Mouse (Mus musculus): ENCODE results near the gene Fxyd4. TPM values are rescaled to one million over a fixed set of nuclear protein-coding genes. Genes with fewer than 3 reads are reported as not detected.

The Fxyd4 gene
- polyA plus RNA-seq, 1 experiment from 2014 or later = 81.2 TPM

- Histone ChIP-seq H3K36me3 (peaks cover 17% of the 10 kb centered on the region), H3K9me3 (replicated peaks) (no peaks in the 10 kb centered on the region), H3K4me3 (replicated peaks) (no peak overlapping the region), H3K4me1 (no peaks in the 10 kb centered on the region), H3K4me2 (no peak overlapping the region), H3K27me3 (no peaks in the 10 kb centered on the region), H3K9ac (no peak overlapping the region), H3K27ac (no peak overlapping the region)
- 84% methylated on average over 6 of the region's 6 CpGs for WGBS
- no peak for ATAC-seq (replicated peaks; ENCODE audit: low FRiP score)
These were observed 3.2 kb downstream of the Fxyd4 start for GRCm38 (mm10) chr6:117934301-117934700.

- no peaks in the 10 kb centered on the region for H3K27me3 ChIP-seq
- 48% methylated on average over 11 of the region's 11 CpGs for WGBS
- H3K4me2 ChIP-seq = no peak overlapping the region
- no peaks in the 10 kb centered on the region for H3K4me1 ChIP-seq
- peaks cover 32% of the 10 kb centered on the region for H3K36me3 ChIP-seq
- no peak for ATAC-seq (replicated peaks; ENCODE audit: low FRiP score)
- no peaks in the 10 kb centered on the region for H3K9me3 ChIP-seq (replicated peaks)
- H3K4me3 ChIP-seq (replicated peaks) = no peak overlapping the region
- no peak overlapping the region for H3K9ac ChIP-seq
- no peak overlapping the region for H3K27ac ChIP-seq
These were observed 5.0 kb downstream of the Fxyd4 start for GRCm38 (mm10) chr6:117932325-117933051.

DNA sequence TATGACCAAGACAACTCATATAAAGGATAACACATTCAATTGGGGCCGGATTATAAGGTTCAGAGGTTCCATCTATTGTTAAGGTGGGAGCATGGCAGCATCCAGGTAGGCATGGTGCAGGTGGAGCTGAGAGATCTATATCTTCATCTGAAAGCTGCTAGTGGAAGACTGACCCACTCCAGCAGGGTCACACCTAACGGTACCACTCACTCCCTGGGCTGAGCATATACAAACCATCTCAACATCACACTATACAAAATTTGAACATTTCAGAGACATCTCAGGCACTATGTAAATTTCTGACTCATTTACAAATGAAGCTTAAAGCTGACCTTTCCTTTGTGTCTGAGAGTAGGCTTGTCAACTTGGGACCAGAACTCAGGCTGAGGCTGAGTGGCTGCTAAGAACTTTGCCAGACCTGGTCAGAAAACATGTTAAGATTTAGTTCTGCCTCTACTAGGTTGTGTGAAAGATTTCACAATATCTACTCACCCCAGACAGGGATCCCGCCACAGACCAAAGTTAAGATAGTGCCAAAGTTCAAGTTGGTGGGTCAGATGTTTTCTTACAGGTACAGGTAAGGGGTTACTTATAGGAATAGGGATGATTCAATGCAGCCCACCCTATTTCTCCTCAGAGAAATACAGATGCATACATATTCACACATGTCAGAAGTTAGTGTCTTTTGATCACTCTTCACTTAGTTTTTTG, 7.4 kb downstream of the Fxyd4 start:
- WGBS = 92% methylated on average over 3 of the region's 3 CpGs
- no peak overlapping the region for H3K9ac ChIP-seq
- H3K27me3 ChIP-seq = no peaks in the 10 kb centered on the region
- no peaks in the 10 kb centered on the region for H3K9me3 ChIP-seq (replicated peaks)
- no peak for ATAC-seq (replicated peaks; ENCODE audit: low FRiP score)
- no peaks in the 10 kb centered on the region for H3K4me1 ChIP-seq
- no peak overlapping the region for H3K27ac ChIP-seq
- no peak overlapping the region for H3K4me2 ChIP-seq
- peaks cover 53% of the 10 kb centered on the region for H3K36me3 ChIP-seq
- no peak overlapping the region for H3K4me3 ChIP-seq (replicated peaks)

GRCm38 (mm10) chr6:117928746-117929145, 8.7 kb downstream of the Fxyd4 start:
- no peak overlapping the region; the same call in 1 of the 2 replicates for H3K27ac ChIP-seq
- no peak overlapping the region for H3K4me2 ChIP-seq
- 80% methylated on average over 5 of the region's 5 CpGs for WGBS

DNA sequence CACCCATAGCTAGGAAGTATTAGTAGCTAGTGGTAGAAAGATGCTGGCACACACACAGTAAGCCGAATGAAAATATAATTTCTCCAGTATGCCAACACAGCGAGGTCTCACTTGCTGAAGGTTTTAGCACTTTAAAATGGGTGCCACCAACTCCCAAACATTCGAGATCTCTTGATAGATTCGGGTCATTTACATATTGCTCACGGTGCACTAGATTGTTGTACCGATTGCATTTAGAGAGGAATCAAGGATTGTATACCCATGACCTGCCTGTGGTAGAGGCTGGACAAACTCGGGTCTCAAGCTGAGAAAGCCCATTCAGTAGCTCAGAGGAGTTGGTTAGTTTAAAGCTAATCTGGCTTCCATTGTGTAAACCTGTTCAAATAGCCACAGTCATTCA, 9.5 kb downstream of the Fxyd4 start:
- Histone ChIP-seq H3K4me3 (replicated peaks) (no peak overlapping the region), H3K36me3 (peaks cover 59% of the 10 kb centered on the region), H3K27me3 (no peaks in the 10 kb centered on the region), H3K27ac (no peak overlapping the region; the same call in 1 of the 2 replicates), H3K9ac (no peak overlapping the region), H3K4me2 (no peak overlapping the region), H3K9me3 (replicated peaks) (no peaks in the 10 kb centered on the region), H3K4me1 (no peaks in the 10 kb centered on the region)
- no peak for ATAC-seq (replicated peaks; ENCODE audit: low FRiP score)
- WGBS = 78% methylated on average over 7 of the region's 7 CpGs

More at GRCm38 (mm10) chr6:117928746-117929145, 8.7 kb downstream of the Fxyd4 start:
- Histone ChIP-seq H3K9me3 (replicated peaks) (no peaks in the 10 kb centered on the region), H3K36me3 (peaks cover 53% of the 10 kb centered on the region), H3K27me3 (no peaks in the 10 kb centered on the region), H3K4me3 (replicated peaks) (no peak overlapping the region), H3K9ac (no peak overlapping the region), H3K4me1 (no peaks in the 10 kb centered on the region)
- no peak for ATAC-seq (replicated peaks; ENCODE audit: low FRiP score)

GRCm38 (mm10) chr6:117926871-117927491, 10.5 kb downstream of the Fxyd4 start:
- ATAC-seq (replicated peaks; ENCODE audit: low FRiP score) = no peak
- WGBS = 72% methylated on average over 4 of the region's 4 CpGs
- Histone ChIP-seq H3K27me3 (no peaks in the 10 kb centered on the region), H3K4me2 (no peak overlapping the region), H3K27ac (no peak overlapping the region), H3K36me3 (peaks cover 66% of the 10 kb centered on the region), H3K9ac (no peak overlapping the region), H3K4me1 (no peaks in the 10 kb centered on the region), H3K4me3 (replicated peaks) (no peak overlapping the region), H3K9me3 (replicated peaks) (no peaks in the 10 kb centered on the region)

GRCm38 (mm10) chr6:117922041-117922440, 15.5 kb downstream of the Fxyd4 start:
- Histone ChIP-seq H3K27ac (no peak overlapping the region), H3K4me3 (replicated peaks) (no peak overlapping the region), H3K27me3 (no peaks in the 10 kb centered on the region), H3K36me3 (peaks cover 56% of the 10 kb centered on the region), H3K4me2 (no peak overlapping the region), H3K9me3 (replicated peaks) (no peaks in the 10 kb centered on the region), H3K4me1 (peaks cover 34% of the 10 kb centered on the region), H3K9ac (no peak overlapping the region)
- no peak for ATAC-seq (replicated peaks; ENCODE audit: low FRiP score)
- 87% methylated on average over 3 of the region's 3 CpGs for WGBS

- peaks cover 45% of the 10 kb centered on the region for H3K36me3 ChIP-seq
- H3K27ac ChIP-seq = no peak overlapping the region
- peak overlapping the region; percentile 8; the same call in 1 of the 2 replicates for H3K4me2 ChIP-seq
- H3K4me1 ChIP-seq = peaks cover 38% of the 10 kb centered on the region
- no peaks in the 10 kb centered on the region for H3K27me3 ChIP-seq
- WGBS = 45% methylated on average over 3 of the region's 3 CpGs
- no peaks in the 10 kb centered on the region for H3K9me3 ChIP-seq (replicated peaks)
- H3K4me3 ChIP-seq (replicated peaks) = no peak overlapping the region
- ATAC-seq (replicated peaks; ENCODE audit: low FRiP score) = no peak
- no peak overlapping the region for H3K9ac ChIP-seq
These were observed 16.5 kb downstream of the Fxyd4 start for GRCm38 (mm10) chr6:117920659-117921640.

GRCm38 (mm10) chr6:117918043-117918442, 19.4 kb downstream of the Fxyd4 start:
- H3K4me3 ChIP-seq (replicated peaks) = peak overlapping the region; percentile 68
- 12% methylated on average over 5 of the region's 5 CpGs for WGBS
- no peak for ATAC-seq (replicated peaks; ENCODE audit: low FRiP score)
- peak overlapping the region; percentile 99 for H3K27ac ChIP-seq
- peak overlapping the region; percentile 79 for H3K4me2 ChIP-seq
- no peaks in the 10 kb centered on the region for H3K9me3 ChIP-seq (replicated peaks)
- peaks cover 34% of the 10 kb centered on the region for H3K36me3 ChIP-seq
- peaks cover 50% of the 10 kb centered on the region for H3K4me1 ChIP-seq
- H3K9ac ChIP-seq = peak overlapping the region; percentile 73
- H3K27me3 ChIP-seq = no peaks in the 10 kb centered on the region

GRCm38 (mm10) chr6:117917576-117917975, 19.9 kb downstream of the Fxyd4 start:
- Histone ChIP-seq H3K4me1 (peaks cover 50% of the 10 kb centered on the region), H3K9me3 (replicated peaks) (no peaks in the 10 kb centered on the region), H3K9ac (peak overlapping the region; percentile 73), H3K27ac (peak overlapping the region; percentile 99), H3K4me3 (replicated peaks) (peak overlapping the region; percentile 68), H3K27me3 (no peaks in the 10 kb centered on the region), H3K4me2 (peak overlapping the region; percentile 79), H3K36me3 (peaks cover 31% of the 10 kb centered on the region)
- peak; percentile 67 for ATAC-seq (replicated peaks; ENCODE audit: low FRiP score)
- under 1% methylated on average over 21 of the region's 21 CpGs for WGBS

- WGBS = under 1% methylated on average over 62 of the region's 62 CpGs
- peak; percentile 95 for ATAC-seq (replicated peaks; ENCODE audit: low FRiP score)
- peaks cover 52% of the 10 kb centered on the region for H3K4me1 ChIP-seq
- H3K9ac ChIP-seq = peak overlapping the region; percentile 73
- H3K27ac ChIP-seq = peak overlapping the region; percentile 99
- peak overlapping the region; percentile 68 for H3K4me3 ChIP-seq (replicated peaks)
- H3K4me2 ChIP-seq = peak overlapping the region; percentile 79
- H3K27me3 ChIP-seq = no peaks in the 10 kb centered on the region
- no peaks in the 10 kb centered on the region for H3K9me3 ChIP-seq (replicated peaks)
- peaks cover 25% of the 10 kb centered on the region for H3K36me3 ChIP-seq
These were observed 20.6 kb downstream of the Fxyd4 start for GRCm38 (mm10) chr6:117916737-117917426.
